Mouse (Mus musculus) G1E (cell line): ENCODE data around the gene Ergic2.

Experiments used
- CTCF ChIP-seq: IDR thresholded peaks from 2 replicates; pipeline ENCODE4 v1.5.1; 2012; ENCODE audit warnings: low read depth, low read length, inconsistent platforms, mixed read lengths
- GATA1 ChIP-seq: IDR thresholded peaks from 2 replicates; pipeline ENCODE4 v1.6.1; 2012; ENCODE audit warnings: borderline replicate concordance, low read length, inconsistent platforms, mixed read lengths
- GATA2 ChIP-seq: IDR thresholded peaks from 2 replicates; pipeline ENCODE4 v1.6.1; 2012; ENCODE audit warnings: low read depth, low read length, inconsistent platforms, borderline replicate concordance
- POLR2AphosphoS5 ChIP-seq: IDR thresholded peaks from 2 replicates; pipeline ENCODE4 v1.6.1; 2012; ENCODE audit warnings: low read depth, low read length, inconsistent platforms; ENCODE audit not compliant: insufficient replicate concordance
- TAL1 ChIP-seq: conservative IDR thresholded peaks from 2 replicates; pipeline ENCODE4 v1.6.1; 2012; ENCODE audit warnings: low read depth, low read length, inconsistent platforms, mixed read lengths

- TF ChIP-seq CTCF (no peak), POLR2AphosphoS5 (no peak), GATA1 (no peak), TAL1 (no peak), GATA2 (no peak)
Measured at GRCm38 (mm10) chr6:148207522-148207921, 4.7 kb downstream of the Ergic2 start.
